Mouse (Mus musculus) heart, postnatal 10 days (tissue): ENCODE measurements around the gene Galnt2. TPM values are rescaled to one million over a fixed set of nuclear protein-coding genes. Genes with fewer than 3 reads are reported as not detected.
A peak's percentile ranks its signal among the peaks of the same experiment; 100 is the strongest.

Experiments
- DNase-seq, 2 experiments: peaks; one replicate each; pipeline ENCODE4 v3.0.0; 2021
- intact Hi-C: fragments of 180-260 bp; cut with DNase I; formaldehyde crosslinking; loops from one replicate; pipeline ENCODE4 v1.15.1; 2025
- total RNA-seq, 2 experiments: library from RNA; stranded (reverse); gene quantifications; 2 replicates each; pipeline ENCODE4 v1.2.3; 2021

The Galnt2 gene
- total RNA-seq, 2 experiments from 2014 or later, result 45.6 to 51.4 TPM

GRCm38 (mm10) chr8:124284984-124285576 is 53.9 kb downstream of the Galnt2 start:
- peak; percentile 79 to 83 for DNase-seq
- intact Hi-C loops, result loop anchor here (2.0 to 5.0 kb wide), 3 partner anchors 32 to 62 kb away; no protein-coding TSS in a partner anchor

- no peak for DNase-seq
- intact Hi-C loops, result loop anchor here (5.0 kb wide), 1 partner anchor 61 kb away; no protein-coding TSS in a partner anchor
Measured at GRCm38 (mm10) chr8:124286461-124287124, 55.4 kb downstream of the Galnt2 start.

- intact Hi-C loops, result loop anchor here (5.0 kb wide), 1 partner anchor 59 kb away; no protein-coding TSS in a partner anchor
- no peak for DNase-seq
Measured at GRCm38 (mm10) chr8:124288215-124288864, 57.1 kb downstream of the Galnt2 start.

- intact Hi-C loops, result loop anchor here (5.0 kb wide), 1 partner anchor 58 kb away; no protein-coding TSS in a partner anchor
- no peak for DNase-seq
Measured at GRCm38 (mm10) chr8:124289481-124290050, 58.4 kb downstream of the Galnt2 start.

- intact Hi-C loops, result no loop called here
- peak in 1 of 2 experiments; percentile 39 for DNase-seq
Measured at GRCm38 (mm10) chr8:124290911-124291691, 59.9 kb downstream of the Galnt2 start.

- no peak for DNase-seq
- intact Hi-C loops, result no loop called here
Measured at GRCm38 (mm10) chr8:124291693-124292092, 60.5 kb downstream of the Galnt2 start.

GRCm38 (mm10) chr8:124292965-124293364 is 61.8 kb downstream of the Galnt2 start:
- intact Hi-C loops, result no loop called here

GRCm38 (mm10) chr8:124294425-124294824 is 63.2 kb downstream of the Galnt2 start:
- intact Hi-C loops, result loop anchor here (1.0 kb wide), 1 partner anchor 242 kb away; no protein-coding TSS in a partner anchor
- peak in 1 of 2 experiments; percentile 35 for DNase-seq

More at GRCm38 (mm10) chr8:124292965-124293364, 61.8 kb downstream of the Galnt2 start:
- DNase-seq, result no peak

GRCm38 (mm10) chr8:124294900-124295299 is 63.7 kb downstream of the Galnt2 start:
- DNase-seq, result no peak
- intact Hi-C loops, result loop anchor here (1.0 kb wide), 1 partner anchor 243 kb away; no protein-coding TSS in a partner anchor

- no peak for DNase-seq
- intact Hi-C loops, result no loop called here
Measured at GRCm38 (mm10) chr8:124295357-124295756, 64.2 kb downstream of the Galnt2 start.

GRCm38 (mm10) chr8:124301512-124301911 is 70.3 kb downstream of the Galnt2 start:
- intact Hi-C loops, result no loop called here
- DNase-seq, result no peak

GRCm38 (mm10) chr8:124301935-124302555 is 70.9 kb downstream of the Galnt2 start:
- intact Hi-C loops, result no loop called here
- no peak for DNase-seq

GRCm38 (mm10) chr8:124303211-124303902 is 72.2 kb downstream of the Galnt2 start:
- intact Hi-C loops, result no loop called here
- DNase-seq, result no peak

- no peak for DNase-seq
- intact Hi-C loops, result no loop called here
Measured at GRCm38 (mm10) chr8:124304141-124304540, 73.0 kb downstream of the Galnt2 start.

GRCm38 (mm10) chr8:124306574-124306973 is 75.4 kb downstream of the Galnt2 start:
- no peak for DNase-seq
- intact Hi-C loops, result no loop called here

- intact Hi-C loops, result no loop called here
Measured at GRCm38 (mm10) chr8:124307700-124308099, 76.5 kb downstream of the Galnt2 start.

GRCm38 (mm10) chr8:124310509-124310908 is 79.3 kb downstream of the Galnt2 start:
- intact Hi-C loops, result no loop called here
- no peak for DNase-seq

More at GRCm38 (mm10) chr8:124307700-124308099, 76.5 kb downstream of the Galnt2 start:
- DNase-seq, result no peak

- no peak for DNase-seq
- intact Hi-C loops, result no loop called here
Measured at GRCm38 (mm10) chr8:124311111-124311510, 79.9 kb downstream of the Galnt2 start.

GRCm38 (mm10) chr8:124311723-124312122 is 80.5 kb downstream of the Galnt2 start:
- intact Hi-C loops, result no loop called here
- DNase-seq, result no peak
